Mouse (Mus musculus) bone marrow, adult 2 months (tissue): Measurements from ENCODE around the gene Cers2.
"Not testable (repeated sequence)": the region's sequence is repeated elsewhere in the genome, so short reads cannot be mapped to it uniquely, and the experiment has no call there.

Experiments
- CTCF ChIP-seq: fragments of 200-500 bp; IDR thresholded peaks from 2 replicates; pipeline ENCODE4 v1.5.1; 2011; ENCODE audit warnings: low read length, control low read depth; ENCODE audit not compliant: control insufficient read depth, insufficient read depth
- POLR2A ChIP-seq: fragments of 200-500 bp; IDR thresholded peaks from 2 replicates; pipeline ENCODE4 v1.6.1; 2011; ENCODE audit warnings: low read depth, mild to moderate bottlenecking, control low read depth, low read length, borderline replicate concordance; ENCODE audit not compliant: control insufficient read depth

DNA sequence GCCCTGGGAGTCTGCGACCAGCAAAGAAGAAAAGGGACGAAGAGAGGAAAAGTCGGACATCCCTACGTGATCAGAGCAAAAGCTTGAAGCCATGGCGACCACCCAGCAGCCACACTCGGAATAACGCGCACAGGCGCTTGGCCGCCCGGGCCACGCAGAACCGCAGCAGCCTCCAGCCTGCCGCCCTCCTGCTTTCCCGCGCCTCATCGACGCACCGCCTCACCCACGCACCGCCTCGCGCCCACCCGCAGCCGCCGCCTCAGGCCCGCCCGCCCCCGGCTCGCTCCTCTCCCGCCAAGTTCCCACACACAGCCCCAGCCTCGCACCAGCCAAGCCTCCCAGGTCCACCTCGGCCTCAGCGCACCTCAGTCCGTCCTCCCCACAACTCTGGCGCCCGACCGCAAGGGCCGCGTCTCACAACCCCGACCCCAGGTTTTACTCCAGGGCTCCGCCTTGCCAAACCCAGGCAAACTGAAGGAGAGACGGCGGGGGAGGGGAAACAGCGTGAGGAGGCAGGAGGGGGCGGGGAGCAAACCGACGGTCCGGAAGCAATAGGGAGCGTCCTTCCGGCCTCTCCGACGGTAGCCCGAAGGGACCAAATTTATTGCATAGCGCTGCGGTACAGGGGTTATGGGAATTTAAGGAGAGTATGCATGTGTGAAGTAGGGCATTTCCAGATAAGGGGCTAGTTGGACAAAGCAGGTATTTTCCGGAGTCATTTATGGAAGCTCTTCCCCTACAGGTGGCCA lies 42.3 kb downstream of the Cers2 start, which contains the start of gene Setdb1:
- not testable (repeated sequence) for TF ChIP-seq CTCF, POLR2A
